Mouse (Mus musculus) MEL (cell line): ENCODE measurements around the gene Anxa9. TPM values are rescaled to one million over a fixed set of nuclear protein-coding genes. Genes with fewer than 3 reads are reported as not detected.
"Not testable (repeated sequence)": the region's sequence is repeated elsewhere in the genome, so short reads cannot be mapped to it uniquely, and the experiment has no call there.

Experiments
- DNase-seq: peaks from one replicate; pipeline ENCODE4 v3.0.0; 2011; ENCODE audit warnings: low read depth, low spot score
- H3K27ac ChIP-seq: 2 replicates; pipeline ENCODE4 v1.5.1; 2012; ENCODE audit warnings: low read depth, mild to moderate bottlenecking, control low read depth, low read length, moderate library complexity; ENCODE audit not compliant: control insufficient read depth
- H3K27me3 ChIP-seq, 2 experiments: fragments of 150-350 bp in 1 of 2; sonication (generic) in 1 of 2; 2 replicates each; pipeline ENCODE4 v1.6.1; 2012; ENCODE audit warnings: low read length in 2 of 2, mild to moderate bottlenecking in 2 of 2, improper control_type of control experiment in 1 of 2, moderate library complexity in 1 of 2; ENCODE audit not compliant: insufficient read depth in 2 of 2, control insufficient read depth in 1 of 2
- H3K36me3 ChIP-seq, 2 experiments: 2 replicates each; pipeline ENCODE4 v1.6.1; 2012 to 2014; ENCODE audit warnings: low read length in 2 of 2, improper control_type of control experiment in 1 of 2, inconsistent platforms in 1 of 2, mild to moderate bottlenecking in 1 of 2; ENCODE audit not compliant: insufficient read depth in 2 of 2, control insufficient read depth in 1 of 2
- H3K4me1 ChIP-seq, 2 experiments: fragments of 150-350 bp in 1 of 2; sonication (generic) in 1 of 2; 2 replicates each; pipeline ENCODE4 v1.6.1; 2012; ENCODE audit warnings: low read length in 2 of 2, improper control_type of control experiment in 1 of 2, mild to moderate bottlenecking in 1 of 2; ENCODE audit not compliant: insufficient read depth in 2 of 2, control insufficient read depth in 1 of 2
- H3K4me3 ChIP-seq, 2 experiments: fragments of 150-350 bp in 1 of 2; sonication (generic) in 1 of 2; 2 replicates each; pipeline ENCODE4 v1.5.1; 2012; ENCODE audit warnings: low read depth in 2 of 2, low read length in 2 of 2, mild to moderate bottlenecking in 2 of 2, moderate library complexity in 2 of 2, control low read depth in 1 of 2, improper control_type of control experiment in 1 of 2; ENCODE audit not compliant: control insufficient read depth in 1 of 2, insufficient read depth in 1 of 2
- H3K79me2 ChIP-seq: 2 replicates; pipeline ENCODE4 v1.6.1; 2012; ENCODE audit warnings: mild to moderate bottlenecking, low read length, moderate library complexity; ENCODE audit not compliant: control insufficient read depth, poor library complexity, insufficient read depth
- H3K9ac ChIP-seq: 2 replicates; pipeline ENCODE4 v1.6.1; 2012; ENCODE audit warnings: low read depth, mild to moderate bottlenecking, control low read depth, low read length, moderate library complexity; ENCODE audit not compliant: control insufficient read depth, poor library complexity, severe bottlenecking
- H3K9me3 ChIP-seq: fragments of 150-350 bp; sonication (generic); replicated peaks from 2 replicates; pipeline ENCODE4 v1.6.1; 2012; ENCODE audit warnings: mild to moderate bottlenecking, low read length, improper control_type of control experiment, moderate library complexity; ENCODE audit not compliant: insufficient read depth
- CTCF ChIP-seq, 3 experiments: IDR thresholded peaks in 2 of 3; conservative IDR thresholded peaks in 1 of 3; 2 replicates each; pipeline ENCODE4 v1.5.1; 2011 to 2012; ENCODE audit warnings: low read length in 3 of 3, low read depth in 2 of 3, mild to moderate bottlenecking in 2 of 3, improper control_type of control experiment in 1 of 3, inconsistent platforms in 1 of 3, mixed read lengths in 1 of 3, moderate library complexity in 1 of 3; ENCODE audit not compliant: control insufficient read depth in 1 of 3, insufficient read depth in 1 of 3, poor library complexity in 1 of 3, severe bottlenecking in 1 of 3
- GABPA ChIP-seq: IDR thresholded peaks from 2 replicates; pipeline ENCODE4 v1.6.1; 2012; ENCODE audit warnings: low read depth, mild to moderate bottlenecking, inconsistent platforms, low read length, improper control_type of control experiment, moderate library complexity
- HCFC1 ChIP-seq: IDR thresholded peaks from 2 replicates; pipeline ENCODE4 v1.6.1; 2012; ENCODE audit warnings: low read depth, mild to moderate bottlenecking, inconsistent platforms, low read length, improper control_type of control experiment, moderate library complexity
- MXI1 ChIP-seq: IDR thresholded peaks from 2 replicates; pipeline ENCODE4 v1.6.1; 2011; ENCODE audit warnings: mild to moderate bottlenecking, low read depth, low read length, improper control_type of control experiment
- NRF1 ChIP-seq: IDR thresholded peaks from 2 replicates; pipeline ENCODE4 v1.6.1; 2014; ENCODE audit warnings: low read depth, mild to moderate bottlenecking, inconsistent platforms, low read length, improper control_type of control experiment, moderate library complexity; ENCODE audit not compliant: poor library complexity, insufficient read depth, severe bottlenecking
- POLR2AphosphoS2 ChIP-seq: IDR thresholded peaks from 2 replicates; pipeline ENCODE4 v1.6.1; 2011; ENCODE audit warnings: low read length, improper control_type of control experiment
- RAD21 ChIP-seq: IDR thresholded peaks from 2 replicates; pipeline ENCODE4 v1.6.1; 2011; ENCODE audit warnings: mild to moderate bottlenecking, low read depth, low read length, improper control_type of control experiment
- SIN3A ChIP-seq: IDR thresholded peaks from 2 replicates; pipeline ENCODE4 v1.6.1; 2012; ENCODE audit warnings: low read length, improper control_type of control experiment, inconsistent platforms
- SMC3 ChIP-seq: IDR thresholded peaks from 2 replicates; pipeline ENCODE4 v1.6.1; 2011; ENCODE audit warnings: low read depth, low read length, improper control_type of control experiment
- TBP ChIP-seq: IDR thresholded peaks from 2 replicates; pipeline ENCODE4 v1.8.0; 2011; ENCODE audit warnings: low read depth, low read length, improper control_type of control experiment
- ZNF384 ChIP-seq: IDR thresholded peaks from 2 replicates; pipeline ENCODE4 v1.6.1; 2012; ENCODE audit warnings: low read depth, mild to moderate bottlenecking, inconsistent platforms, low read length, improper control_type of control experiment
- polyA plus RNA-seq, 2 experiments: library from polyadenylated mRNA; stranded (reverse) in 1 of 2; unstranded in 1 of 2; fragments of >175 nt in 1 of 2; fragments of >200 nt in 1 of 2; gene quantifications; 2 replicates each; pipeline versions ENCODE4 v1.2.1 to v1.2.4; 2012; ENCODE audit warnings: low replicate concordance in 2 of 2, low read depth in 1 of 2; ENCODE audit not compliant: insufficient read length in 2 of 2, insufficient read depth in 1 of 2, missing spikeins in 1 of 2
- total RNA-seq: library from RNA; depleted of rRNA; stranded (reverse); fragments of 300-350 nt; gene quantifications from 2 replicates; pipeline ENCODE4 v1.2.3, GENCODE M21; 2012

Gene Anxa9
- total and polyA plus RNA-seq, 3 experiments, result 7.7 to 33.9 TPM; not detected in 1

DNA sequence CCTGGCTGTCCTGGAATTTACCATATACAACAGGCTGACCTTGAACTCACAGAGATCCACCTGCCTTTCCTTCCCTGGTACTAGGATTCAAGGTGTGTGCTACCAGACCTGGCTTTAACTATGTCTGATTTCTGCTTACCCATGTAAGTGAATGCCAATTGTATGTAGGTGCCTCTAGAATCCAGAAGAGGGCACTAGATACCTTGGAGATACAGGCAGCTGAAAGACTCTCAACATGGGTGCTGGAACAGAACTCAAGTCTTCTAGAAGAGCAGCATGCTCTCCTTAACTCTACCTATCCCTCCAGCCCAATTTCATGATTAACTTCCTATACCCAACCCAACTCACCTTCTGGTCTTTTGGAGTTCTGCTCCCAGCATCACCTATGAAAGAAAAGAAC, 42.5 kb upstream of the Anxa9 start (continued):
- TF ChIP-seq HCFC1, result no peak
- peak; percentile 68; the same call in 1 of the 2 replicates for TF ChIP-seq SIN3A
- no peak for TF ChIP-seq NRF1
- peak; percentile 54 to 96 (median 93) for TF ChIP-seq CTCF (IDR thresholded peaks at IDR 0.05 in 2 of 3, conservative IDR thresholded peaks at IDR 0.05 in 1 of 3; ENCODE audit: control insufficient read depth in 1 of 3, insufficient read depth in 1 of 3, low read depth in 2 of 3, low read length in 3 of 3, poor library complexity in 1 of 3, severe bottlenecking in 1 of 3)
- no peak for TF ChIP-seq MXI1

DNA sequence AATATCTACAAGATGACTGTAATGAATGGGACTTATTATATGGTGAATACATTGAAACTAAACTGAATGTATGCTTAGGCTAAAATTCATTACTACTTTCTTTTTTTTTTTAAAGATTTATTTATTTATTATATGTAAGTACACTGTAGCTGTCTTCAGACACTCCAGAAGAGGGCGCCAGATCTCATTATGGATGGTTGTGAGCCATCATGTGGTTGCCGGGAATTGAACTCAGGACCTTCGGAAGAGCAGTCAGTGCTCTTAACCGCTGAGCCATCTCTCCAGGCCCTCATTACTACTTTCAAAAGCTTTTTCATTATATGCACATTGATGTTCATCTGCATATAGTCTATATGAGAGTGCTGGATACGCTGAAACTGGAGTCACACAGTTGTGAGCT, 41.4 kb upstream of the Anxa9 start:
- H3K9me3 ChIP-seq, H3K4me1 ChIP-seq, H3K9ac ChIP-seq, H3K4me3 ChIP-seq, H3K27ac ChIP-seq, H3K79me2 ChIP-seq, DNase-seq, H3K27me3 ChIP-seq: not testable (repeated sequence)
- peak in 2 of 3 experiments; percentile 20 to 35; a peak in 2 of 6 replicates for TF ChIP-seq CTCF (IDR thresholded peaks at IDR 0.05 in 2 of 3, conservative IDR thresholded peaks at IDR 0.05 in 1 of 3; ENCODE audit: control insufficient read depth in 1 of 3, insufficient read depth in 1 of 3, low read depth in 2 of 3, low read length in 3 of 3, poor library complexity in 1 of 3, severe bottlenecking in 1 of 3)
- TF ChIP-seq RAD21, result peak; percentile 17
- TF ChIP-seq POLR2AphosphoS2, result peak; percentile 67; the same call in 1 of the 2 replicates
- peak; percentile 56; the same call in 1 of the 2 replicates for TF ChIP-seq TBP
- 0 out of 2 replicates have a peak, but pooled peaks have one; percentile 33 for TF ChIP-seq ZNF384
- peak; percentile 29 for TF ChIP-seq SMC3
- H3K36me3 ChIP-seq, result peaks cover 0 to 77% of the 10 kb centered on the region in 2 experiments; a peak in 2 of 4 replicates

DNA sequence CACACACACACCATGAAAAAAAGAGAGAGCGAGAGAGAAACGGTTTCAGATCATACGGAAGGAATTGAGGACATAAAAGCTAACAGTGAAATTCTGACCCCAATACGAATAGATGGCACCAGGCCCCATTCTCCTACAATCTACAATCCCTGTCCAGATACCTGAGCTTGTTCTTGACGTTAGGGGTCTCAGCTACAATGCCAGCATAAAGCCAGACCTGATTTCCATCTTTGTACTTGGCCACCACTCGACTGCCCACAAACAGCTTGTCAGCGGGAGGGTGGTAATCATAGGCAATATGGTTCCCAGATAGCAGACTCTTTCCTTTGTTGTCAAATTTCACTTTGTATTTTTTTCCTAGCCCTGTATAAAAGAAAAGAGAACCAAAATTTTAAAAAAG, 39.5 kb upstream of the Anxa9 start:
- TF ChIP-seq GABPA, result no peak

DNA sequence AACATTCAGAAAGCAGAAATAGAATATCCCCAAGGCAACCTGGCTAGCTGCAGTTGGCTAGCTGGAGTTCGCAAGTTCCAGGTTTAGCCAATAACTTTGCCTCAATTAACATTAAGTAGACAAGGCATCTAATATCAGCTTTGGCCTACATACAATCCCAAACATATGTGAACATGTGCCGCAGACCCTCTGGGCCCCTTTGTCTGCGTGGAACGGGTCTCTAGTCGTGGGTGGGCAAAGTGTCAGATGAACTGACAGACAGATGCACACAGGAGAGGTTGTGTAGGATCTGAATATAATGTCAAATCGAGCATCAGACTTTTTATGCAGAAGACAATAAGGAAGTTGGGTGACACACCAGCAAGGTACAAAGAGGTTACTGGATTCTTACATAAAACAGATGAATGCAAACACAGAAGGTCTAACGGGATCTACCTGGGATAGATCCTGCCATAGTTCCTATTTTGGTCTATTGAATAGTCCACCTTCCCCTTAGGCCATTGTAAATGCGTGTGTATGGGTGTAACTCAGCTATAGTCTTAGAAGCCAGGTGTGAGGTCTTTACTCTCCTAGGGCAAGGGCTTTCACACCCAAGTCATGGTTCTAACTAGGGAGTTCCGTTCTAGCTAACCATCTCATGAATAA, 36.5 kb upstream of the Anxa9 start:
- peaks cover 0 to 84% of the 10 kb centered on the region in 2 experiments; a peak in 2 of 4 replicates for H3K36me3 ChIP-seq
- H3K4me1 ChIP-seq, H3K9ac ChIP-seq, H3K4me3 ChIP-seq, H3K79me2 ChIP-seq, DNase-seq, H3K27me3 ChIP-seq, H3K9me3 ChIP-seq, H3K27ac ChIP-seq: not testable (repeated sequence)

More for the DNA sequence above, 39.5 kb upstream of the Anxa9 start:
- Histone ChIP-seq H3K4me1 (no peaks in the 10 kb centered on the region), H3K79me2 (no peaks in the 10 kb centered on the region), H3K9me3 (no peaks in the 10 kb centered on the region), H3K4me3 (no peak overlapping the region), H3K9ac (no peak overlapping the region), H3K27me3 (no peaks in the 10 kb centered on the region), H3K27ac (no peak overlapping the region), H3K36me3 (peaks cover 0 to 76% of the 10 kb centered on the region in 2 experiments; a peak in 2 of 4 replicates)
- no peak for DNase-seq
